Mouse (Mus musculus) neural tube, embryonic 11.5 days (tissue): Measurements from ENCODE around the gene Arhgef3. TPM values are rescaled to one million over a fixed set of nuclear protein-coding genes. Genes with fewer than 3 reads are reported as not detected.

ENCODE experiments used
- ATAC-seq: fragments of 200-750 bp; cut with Nextera tagmentation; 2 replicates; pipeline ENCODE4 v1.8.0; 2017; ENCODE audit warnings: moderate number of reproducible peaks, mild to moderate bottlenecking, moderate TSS enrichment, moderate library complexity; ENCODE audit not compliant: insufficient read depth, low FRiP score, low TSS enrichment
- DNase-seq: peaks from one replicate; pipeline ENCODE4 v3.0.0-alpha.2; 2015; ENCODE audit warnings: low spot score
- H3K27ac ChIP-seq: fragments of 300-500 bp; sonication (generic); 2 replicates; pipeline ENCODE4 v1.5.1; 2014; ENCODE audit warnings: low read depth, mild to moderate bottlenecking, low read length
- H3K27me3 ChIP-seq: fragments of 300-500 bp; sonication (generic); 2 replicates; pipeline ENCODE4 v1.6.1; 2014; ENCODE audit warnings: mild to moderate bottlenecking, low read length, mixed read lengths; ENCODE audit not compliant: control insufficient read depth, insufficient read depth
- H3K36me3 ChIP-seq: fragments of 300-500 bp; sonication (generic); 2 replicates; pipeline ENCODE4 v1.6.1; 2014; ENCODE audit warnings: mild to moderate bottlenecking, low read length, moderate library complexity, mixed read lengths; ENCODE audit not compliant: control insufficient read depth, insufficient read depth
- H3K4me1 ChIP-seq: fragments of 300-500 bp; sonication (generic); 2 replicates; pipeline ENCODE4 v1.6.1; 2014; ENCODE audit warnings: low read length, mixed read lengths; ENCODE audit not compliant: control insufficient read depth, insufficient read depth
- H3K4me2 ChIP-seq: fragments of 300-500 bp; sonication (generic); 2 replicates; pipeline ENCODE4 v1.6.1; 2014; ENCODE audit warnings: low read depth, mild to moderate bottlenecking, moderate library complexity
- H3K4me3 ChIP-seq: fragments of 300-500 bp; sonication (generic); 2 replicates; pipeline ENCODE4 v1.5.1; 2014; ENCODE audit warnings: low read depth, low read length
- H3K9ac ChIP-seq: fragments of 300-500 bp; sonication (generic); 2 replicates; pipeline ENCODE4 v1.6.1; 2014; ENCODE audit warnings: mild to moderate bottlenecking, low read length
- H3K9me3 ChIP-seq: fragments of 300-500 bp; sonication (generic); 2 replicates; pipeline ENCODE4 v1.6.1; 2016; ENCODE audit warnings: low read length; ENCODE audit not compliant: control insufficient read depth
- WGBS: fragments of 180-500 bp; shearing (Covaris S2); extraction: QIAGEN DNeasy Blood & Tissue Kit; methylation state at CpG from one replicate; pipeline ENCODE4 v1.1.7; 2014; 5-methylcytosine and 5-hydroxymethylcytosine counted together
- polyA plus RNA-seq: library from polyadenylated mRNA; unstranded; fragments of >200 nt; fragmentation: Nextera tagmentation; extraction: Ambion mirVana; gene quantifications from 2 replicates; pipeline ENCODE4 v1.2.1, GENCODE M21; 2014

The Arhgef3 gene
- polyA plus RNA-seq, 1 experiment from 2014 or later = 5.1 TPM

DNA sequence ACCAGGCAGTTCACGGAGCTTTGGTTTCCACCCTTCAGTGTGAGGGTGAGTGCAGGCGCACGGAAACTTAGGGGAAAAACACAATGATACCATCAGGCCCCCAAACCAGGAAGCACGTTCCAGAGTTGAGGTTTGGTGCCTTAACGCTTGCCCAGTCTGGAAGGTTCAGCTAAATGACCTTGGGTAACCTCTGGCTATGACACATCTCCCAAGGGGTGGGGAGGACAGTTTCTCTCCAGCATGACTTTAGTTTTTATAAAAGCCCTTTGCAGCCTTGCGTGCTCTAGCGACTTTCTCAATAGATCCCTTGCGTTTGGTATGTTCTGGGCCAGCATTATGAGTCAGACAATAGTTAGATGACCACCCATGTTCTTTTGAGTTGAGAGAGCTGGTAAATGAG is 8.8 kb downstream of the Arhgef3 start:
- ATAC-seq (no peak), DNase-seq (no peak)
- H3K36me3 ChIP-seq = no peaks in the 10 kb centered on the region
- no peak overlapping the region for H3K27ac ChIP-seq
- WGBS = 64% methylated on average over 8 of the region's 8 CpGs
- no peaks in the 10 kb centered on the region for H3K27me3 ChIP-seq
- H3K4me1 ChIP-seq = no peaks in the 10 kb centered on the region
- H3K9me3 ChIP-seq = no peaks in the 10 kb centered on the region
- no peak overlapping the region for H3K4me3 ChIP-seq
- no peak overlapping the region for H3K9ac ChIP-seq
- no peak overlapping the region for H3K4me2 ChIP-seq

GRCm38 (mm10) chr14:27130031-27130430 is 15.3 kb downstream of the Arhgef3 start:
- H3K4me2 ChIP-seq = no peak overlapping the region
- no peak overlapping the region for H3K27ac ChIP-seq
- 89% methylated on average over 3 of the region's 3 CpGs for WGBS
- H3K36me3 ChIP-seq = no peaks in the 10 kb centered on the region
- H3K4me1 ChIP-seq = no peaks in the 10 kb centered on the region
- no peaks in the 10 kb centered on the region for H3K27me3 ChIP-seq
- no peak overlapping the region for H3K9ac ChIP-seq
- no peak for ATAC-seq
- DNase-seq = no peak
- H3K9me3 ChIP-seq = no peaks in the 10 kb centered on the region
- H3K4me3 ChIP-seq = no peak overlapping the region

DNA sequence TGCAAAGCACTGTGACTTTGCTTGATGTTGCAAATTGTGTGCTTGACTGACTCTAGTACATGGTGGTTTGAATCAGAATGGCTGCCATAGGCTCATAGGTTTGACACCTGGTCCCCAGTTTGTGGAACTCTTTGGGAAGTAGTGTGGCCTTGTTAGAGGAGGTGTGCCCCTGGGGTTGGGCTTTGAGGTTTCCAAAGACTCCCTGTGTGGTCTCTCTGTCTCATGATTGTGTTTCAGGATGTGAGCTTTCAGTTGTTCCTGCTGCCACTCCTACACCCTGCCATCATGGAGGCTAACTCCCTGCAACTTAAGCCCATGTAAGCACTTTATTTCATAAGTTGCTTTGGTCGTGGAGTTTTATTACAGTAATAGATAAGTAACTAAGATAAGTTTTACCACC is 16.0 kb downstream of the Arhgef3 start:
- DNase-seq (no peak), ATAC-seq (no peak)
- no peak overlapping the region for H3K4me2 ChIP-seq
- no peaks in the 10 kb centered on the region for H3K27me3 ChIP-seq
- no peaks in the 10 kb centered on the region for H3K9me3 ChIP-seq
- no peak overlapping the region for H3K9ac ChIP-seq
- no peak overlapping the region for H3K4me3 ChIP-seq
- no peak overlapping the region for H3K27ac ChIP-seq
- H3K4me1 ChIP-seq = no peaks in the 10 kb centered on the region
- no peaks in the 10 kb centered on the region for H3K36me3 ChIP-seq
- 82% methylated on average over 1 of the region's 1 CpGs for WGBS

GRCm38 (mm10) chr14:27131521-27131920 is 16.8 kb downstream of the Arhgef3 start:
- no peak for ATAC-seq
- DNase-seq = no peak
- Histone ChIP-seq H3K36me3 (no peaks in the 10 kb centered on the region), H3K4me3 (no peak overlapping the region), H3K9me3 (no peaks in the 10 kb centered on the region), H3K4me1 (no peaks in the 10 kb centered on the region), H3K27me3 (no peaks in the 10 kb centered on the region), H3K4me2 (no peak overlapping the region), H3K9ac (no peak overlapping the region), H3K27ac (no peak overlapping the region)
- WGBS = 82% methylated on average over 1 of the region's 1 CpGs

- no peaks in the 10 kb centered on the region for H3K4me1 ChIP-seq
- DNase-seq (no peak), ATAC-seq (no peak)
- no peak overlapping the region for H3K4me2 ChIP-seq
- no peak overlapping the region for H3K9ac ChIP-seq
- no peaks in the 10 kb centered on the region for H3K9me3 ChIP-seq
- H3K36me3 ChIP-seq = no peaks in the 10 kb centered on the region
- H3K27me3 ChIP-seq = no peaks in the 10 kb centered on the region
- WGBS = 84% methylated on average over 9 of the region's 9 CpGs
- no peak overlapping the region for H3K4me3 ChIP-seq
- no peak overlapping the region for H3K27ac ChIP-seq
Observed at GRCm38 (mm10) chr14:27138891-27139290, 24.2 kb downstream of the Arhgef3 start.

DNA sequence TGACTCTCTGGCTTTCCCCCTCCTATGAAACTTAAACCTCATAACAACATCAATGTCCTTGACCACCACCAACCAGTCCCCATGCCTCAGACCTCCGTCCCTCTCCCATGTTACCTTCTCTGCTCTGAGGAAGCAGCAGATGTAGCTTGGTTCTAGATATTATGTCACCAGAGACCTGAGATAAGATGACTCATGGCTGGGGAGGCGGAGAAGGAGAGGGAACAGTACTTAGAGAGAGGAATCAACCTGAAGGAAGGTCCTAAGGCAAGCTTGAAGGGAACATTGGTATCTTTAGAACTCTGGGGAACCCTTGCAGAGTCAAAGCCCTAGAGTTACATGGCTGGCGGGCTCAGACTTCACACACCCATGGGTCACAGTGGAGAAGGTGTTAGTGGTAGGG is 25.3 kb downstream of the Arhgef3 start:
- no peaks in the 10 kb centered on the region for H3K9me3 ChIP-seq
- no peaks in the 10 kb centered on the region for H3K27me3 ChIP-seq
- H3K36me3 ChIP-seq = no peaks in the 10 kb centered on the region
- no peaks in the 10 kb centered on the region for H3K4me1 ChIP-seq
- H3K4me2 ChIP-seq = no peak overlapping the region
- no peak overlapping the region for H3K27ac ChIP-seq
- DNase-seq = no peak
- no peak overlapping the region for H3K4me3 ChIP-seq
- WGBS = 81% methylated on average over 3 of the region's 3 CpGs
- no peak overlapping the region for H3K9ac ChIP-seq
- ATAC-seq = no peak

- ATAC-seq (no peak), DNase-seq (no peak)
- H3K36me3 ChIP-seq = no peaks in the 10 kb centered on the region
- H3K4me1 ChIP-seq = no peaks in the 10 kb centered on the region
- no peak overlapping the region for H3K4me2 ChIP-seq
- no peak overlapping the region for H3K4me3 ChIP-seq
- no peak overlapping the region for H3K9ac ChIP-seq
- H3K27me3 ChIP-seq = no peaks in the 10 kb centered on the region
- H3K27ac ChIP-seq = no peak overlapping the region
- 23% methylated on average over 3 of the region's 3 CpGs for WGBS
- no peaks in the 10 kb centered on the region for H3K9me3 ChIP-seq
Observed at GRCm38 (mm10) chr14:27141486-27141885, 26.8 kb downstream of the Arhgef3 start.

DNA sequence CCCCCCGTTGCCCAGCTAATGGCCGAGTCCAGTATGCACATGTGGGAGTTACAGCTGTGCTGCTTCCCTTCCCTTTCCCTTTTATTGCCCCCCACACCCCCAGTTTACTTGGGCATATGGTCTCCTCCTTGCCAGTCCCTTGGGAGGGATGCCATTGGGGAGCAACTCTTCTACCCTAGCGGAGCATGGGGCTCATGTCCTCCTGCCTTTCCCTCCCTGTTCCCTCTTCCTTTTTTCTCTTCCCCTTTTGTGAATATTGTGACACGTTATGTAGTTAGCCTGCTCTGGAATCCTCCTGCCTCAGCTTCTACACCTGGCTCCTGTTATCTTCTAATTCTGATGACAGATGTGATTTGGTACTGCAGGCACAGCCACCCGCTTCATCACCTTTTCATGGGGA is 28.0 kb downstream of the Arhgef3 start:
- no peak for ATAC-seq
- H3K4me2 ChIP-seq = no peak overlapping the region
- no peak overlapping the region for H3K27ac ChIP-seq
- H3K4me3 ChIP-seq = no peak overlapping the region
- no peak overlapping the region for H3K9ac ChIP-seq
- no peak for DNase-seq
- 78% methylated on average over 5 of the region's 5 CpGs for WGBS
- H3K9me3 ChIP-seq = no peaks in the 10 kb centered on the region
- no peaks in the 10 kb centered on the region for H3K27me3 ChIP-seq
- H3K36me3 ChIP-seq = no peaks in the 10 kb centered on the region
- H3K4me1 ChIP-seq = no peaks in the 10 kb centered on the region

DNA sequence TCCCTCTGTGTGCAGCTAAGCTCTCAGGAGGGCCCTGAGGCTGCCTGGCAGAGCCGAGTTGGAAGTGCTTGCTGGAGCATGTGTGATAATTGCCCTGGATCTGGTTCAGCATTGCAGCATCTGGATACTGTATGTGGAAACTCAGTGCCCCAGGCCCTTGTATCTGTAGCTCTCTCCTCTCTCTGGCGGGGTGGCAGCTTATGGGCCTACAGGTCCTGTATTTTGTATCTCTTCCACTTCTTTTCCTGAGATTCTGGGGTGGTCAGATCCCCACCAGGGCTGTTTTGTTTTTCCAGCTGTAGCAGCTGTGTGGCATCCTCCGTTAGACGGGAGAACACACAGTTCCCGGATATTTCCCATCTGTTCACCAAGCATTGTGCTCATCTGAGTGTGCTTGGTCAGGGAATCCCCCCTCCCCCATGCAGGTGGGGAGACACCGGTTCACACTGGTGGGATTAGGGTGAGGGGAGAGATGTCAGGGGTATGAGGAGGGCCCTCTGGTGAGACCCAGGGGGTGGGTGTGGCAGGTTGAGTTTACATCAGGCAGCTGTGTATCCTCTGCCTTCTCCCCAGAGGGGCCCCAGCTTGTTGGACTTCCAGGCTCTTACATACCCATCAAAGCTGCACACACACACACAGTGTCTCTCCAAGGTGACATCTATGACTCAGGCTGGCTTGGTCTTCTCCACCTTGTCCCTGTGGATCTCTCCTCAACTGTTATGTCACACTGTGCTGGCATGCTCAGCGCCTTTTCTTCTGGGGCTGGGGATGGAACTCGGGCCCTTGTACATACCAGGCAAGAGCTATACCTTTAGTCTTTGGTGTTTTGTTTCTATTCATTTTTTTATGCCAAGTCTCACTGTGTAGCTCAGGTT is 30.7 kb downstream of the Arhgef3 start:
- ATAC-seq = no peak

More for the DNA sequence above, 30.7 kb downstream of the Arhgef3 start:
- DNase-seq = no peak
- H3K27me3 ChIP-seq = no peaks in the 10 kb centered on the region
- WGBS = 53% methylated on average over 8 of the region's 8 CpGs
- no peaks in the 10 kb centered on the region for H3K9me3 ChIP-seq
- H3K36me3 ChIP-seq = no peaks in the 10 kb centered on the region
- H3K9ac ChIP-seq = no peak overlapping the region
- H3K4me1 ChIP-seq = no peaks in the 10 kb centered on the region
- H3K4me3 ChIP-seq = no peak overlapping the region
- H3K27ac ChIP-seq = no peak overlapping the region
- H3K4me2 ChIP-seq = no peak overlapping the region
